Mouse (Mus musculus) liver, adult 2 months (tissue): ENCODE results near the gene Epn3. TPM values are rescaled to one million over a fixed set of nuclear protein-coding genes. Genes with fewer than 3 reads are reported as not detected.

Experiments
- DNase-seq: peaks from one replicate; pipeline ENCODE4 v3.0.0-alpha.2; 2011; ENCODE audit warnings: low read depth, low spot score; ENCODE audit errors: extremely low read depth
- H3K27ac ChIP-seq: fragments of 200-500 bp; replicated peaks from 2 replicates; pipeline ENCODE4 v1.5.1; 2012; ENCODE audit warnings: low read depth, mild to moderate bottlenecking, control low read depth, inconsistent platforms, low read length; ENCODE audit not compliant: insufficient read depth
- H3K27me3 ChIP-seq: fragments of 200-500 bp; 2 replicates; pipeline ENCODE4 v1.6.1; 2012; ENCODE audit warnings: mild to moderate bottlenecking, moderate library complexity, low read length, inconsistent platforms; ENCODE audit not compliant: control insufficient read depth, insufficient read depth
- H3K36me3 ChIP-seq: fragments of 200-500 bp; 2 replicates; pipeline ENCODE4 v1.6.1; 2012; ENCODE audit warnings: low read length, inconsistent platforms; ENCODE audit not compliant: control insufficient read depth, insufficient read depth
- H3K4me1 ChIP-seq: fragments of 200-500 bp; 2 replicates; pipeline ENCODE4 v1.6.1; 2011; ENCODE audit warnings: low read length; ENCODE audit not compliant: control insufficient read depth, insufficient read depth
- H3K4me3 ChIP-seq: fragments of 200-500 bp; 2 replicates; pipeline ENCODE4 v1.5.1; 2011; ENCODE audit warnings: low read depth, mild to moderate bottlenecking, control low read depth, low read length, moderate library complexity; ENCODE audit not compliant: insufficient read depth
- H3K79me2 ChIP-seq: fragments of 200-500 bp; 2 replicates; pipeline ENCODE4 v1.6.1; 2012; ENCODE audit warnings: inconsistent platforms, mild to moderate bottlenecking, low read length, moderate library complexity; ENCODE audit not compliant: control insufficient read depth, insufficient read depth
- H3K9ac ChIP-seq: fragments of 200-500 bp; 2 replicates; pipeline ENCODE4 v1.6.1; 2012; ENCODE audit warnings: low read depth, mild to moderate bottlenecking, control low read depth, inconsistent platforms, low read length
- CTCF ChIP-seq: fragments of 200-500 bp; IDR thresholded peaks from 2 replicates; pipeline ENCODE4 v1.5.1; 2011; ENCODE audit warnings: low read depth, low read length, control low read depth
- POLR2A ChIP-seq: fragments of 200-500 bp; IDR thresholded peaks from 2 replicates; pipeline ENCODE4 v1.6.1; 2011; ENCODE audit warnings: low read length, control low read depth; ENCODE audit not compliant: insufficient read depth; ENCODE audit errors: extremely low read depth
- WGBS: fragments of 180-500 bp; shearing (Covaris S2); methylation state at CpG from one replicate; pipeline ENCODE4 v1.1.7; 2018; 5-methylcytosine and 5-hydroxymethylcytosine counted together
- polyA plus RNA-seq: library from polyadenylated mRNA; depleted of rRNA; stranded (reverse); fragments of >200 nt; gene quantifications from 2 replicates; pipeline ENCODE4 v1.2.3, GENCODE M21; 2012; rRNA removed
- total RNA-seq: library from RNA; depleted of rRNA; stranded (reverse); fragments of >200 nt; gene quantifications from 2 replicates; pipeline ENCODE4 v1.2.3, GENCODE M21; 2014; rRNA removed

Gene Epn3
- total RNA-seq (not detected in 2 replicates), polyA plus RNA-seq (0.05 and 0.11 TPM in 2 replicates)

GRCm38 (mm10) chr11:94499661-94500152, at the start of gene Epn3:
Gene Epn3 (minus strand): TSS chr11:94499974.
- no peak for TF ChIP-seq POLR2A
- TF ChIP-seq CTCF: no peak
- 0 out of 2 replicates have a peak within 1 kb of the TSS, but pooled peaks have one; percentile 13 for H3K4me3 ChIP-seq
- no peak within 1 kb of the TSS for H3K27ac ChIP-seq
- no peaks in the 10 kb centered on the region for H3K36me3 ChIP-seq
- no peak within 1 kb of the TSS for H3K9ac ChIP-seq
- 0 out of 2 replicates have a peak, but pooled peaks cover 8% of the 10 kb centered on the region for H3K27me3 ChIP-seq
- WGBS: 4% methylated on average over 26 of the region's 26 CpGs
- no peaks in the 10 kb centered on the region for H3K79me2 ChIP-seq
- no peak for DNase-seq
- H3K4me1 ChIP-seq: no peaks in the 10 kb centered on the region

GRCm38 (mm10) chr11:94548888-94549690, 49.3 kb upstream of the Epn3 start, which contains the start of gene Rsad1:
Gene Rsad1 (minus strand): TSS chr11:94549255.
- Histone ChIP-seq H3K27ac (peak within 1 kb of the TSS; percentile 76), H3K9ac (peak within 1 kb of the TSS; percentile 81), H3K4me1 (peaks cover 5% of the 10 kb centered on the region; the same call in 1 of the 2 replicates), H3K36me3 (peaks cover 4% of the 10 kb centered on the region; the same call in 1 of the 2 replicates), H3K79me2 (no peaks in the 10 kb centered on the region), H3K27me3 (no peaks in the 10 kb centered on the region), H3K4me3 (peak within 1 kb of the TSS; percentile 67)
- peak; percentile 93 for DNase-seq
- TF ChIP-seq CTCF (peak; percentile 94), POLR2A (no peak)
- WGBS: 1% methylated on average over 49 of the region's 49 CpGs

- peak overlapping the region; percentile 67 for H3K4me3 ChIP-seq
- H3K27me3 ChIP-seq: no peaks in the 10 kb centered on the region
- peak overlapping the region; percentile 76 for H3K27ac ChIP-seq
- peaks cover 3% of the 10 kb centered on the region; the same call in 1 of the 2 replicates for H3K36me3 ChIP-seq
- WGBS: 10% methylated on average over 24 of the region's 24 CpGs
- TF ChIP-seq POLR2A (no peak), CTCF (0 out of 2 replicates have a peak, but pooled peaks have one; percentile 5)
- no peaks in the 10 kb centered on the region for H3K79me2 ChIP-seq
- peak overlapping the region; percentile 81 for H3K9ac ChIP-seq
- peak; percentile 40 for DNase-seq
- H3K4me1 ChIP-seq: peaks cover 5% of the 10 kb centered on the region; the same call in 1 of the 2 replicates
Observed at GRCm38 (mm10) chr11:94548041-94548784, 48.4 kb upstream of the Epn3 start.

- Histone ChIP-seq H3K4me1 (peaks cover 5% of the 10 kb centered on the region; the same call in 1 of the 2 replicates), H3K36me3 (no peaks in the 10 kb centered on the region), H3K4me3 (no peak overlapping the region), H3K27me3 (no peaks in the 10 kb centered on the region), H3K27ac (no peak overlapping the region), H3K79me2 (no peaks in the 10 kb centered on the region), H3K9ac (no peak overlapping the region)
- DNase-seq: no peak
- 90% methylated on average over 6 of the region's 6 CpGs for WGBS
- TF ChIP-seq POLR2A: no peak
- no peak for TF ChIP-seq CTCF
Observed at GRCm38 (mm10) chr11:94547271-94547670, 47.5 kb upstream of the Epn3 start.

- Histone ChIP-seq H3K27ac (no peak overlapping the region), H3K27me3 (no peaks in the 10 kb centered on the region), H3K36me3 (no peaks in the 10 kb centered on the region), H3K4me3 (no peak overlapping the region), H3K79me2 (no peaks in the 10 kb centered on the region), H3K4me1 (peaks cover 5% of the 10 kb centered on the region; the same call in 1 of the 2 replicates), H3K9ac (no peak overlapping the region)
- 95% methylated on average over 5 of the region's 5 CpGs for WGBS
- DNase-seq: no peak
- TF ChIP-seq CTCF (no peak), POLR2A (no peak)
Observed at GRCm38 (mm10) chr11:94546381-94546780, 46.6 kb upstream of the Epn3 start.
